Mouse (Mus musculus) forebrain, embryonic 11.5 days (tissue): ENCODE data around the gene Rad51. TPM values are rescaled to one million over a fixed set of nuclear protein-coding genes. Genes with fewer than 3 reads are reported as not detected.

Experiments used
- ATAC-seq: fragments of 200-750 bp; cut with Nextera tagmentation; replicated peaks from 2 replicates; pipeline ENCODE4 v1.8.0; 2017; ENCODE audit warnings: moderate TSS enrichment; ENCODE audit not compliant: low FRiP score
- DNase-seq: peaks from one replicate; pipeline ENCODE4 v3.0.0-alpha.2; 2017; ENCODE audit warnings: low spot score
- H3K27ac ChIP-seq: fragments of 300-500 bp; sonication (generic); 2 replicates; pipeline ENCODE4 v1.5.1; 2014; ENCODE audit warnings: low read depth, low read length
- H3K27me3 ChIP-seq: fragments of 300-500 bp; sonication (generic); 2 replicates; pipeline ENCODE4 v1.6.1; 2014; ENCODE audit warnings: mild to moderate bottlenecking, low read length, mixed read lengths; ENCODE audit not compliant: control insufficient read depth, insufficient read depth
- H3K36me3 ChIP-seq: fragments of 300-500 bp; sonication (generic); 2 replicates; pipeline ENCODE4 v1.6.1; 2014; ENCODE audit warnings: mild to moderate bottlenecking, low read length, moderate library complexity, mixed read lengths; ENCODE audit not compliant: control insufficient read depth, insufficient read depth
- H3K4me1 ChIP-seq: fragments of 300-500 bp; sonication (generic); replicated peaks from 2 replicates; pipeline ENCODE4 v1.6.1; 2014; ENCODE audit warnings: low read length, mixed read lengths; ENCODE audit not compliant: control insufficient read depth, insufficient read depth
- H3K4me2 ChIP-seq: fragments of 300-500 bp; sonication (generic); 2 replicates; pipeline ENCODE4 v1.6.1; 2014; ENCODE audit warnings: low read depth, mild to moderate bottlenecking, low read length, moderate library complexity, mixed read lengths; ENCODE audit not compliant: severe bottlenecking
- H3K4me3 ChIP-seq: fragments of 300-500 bp; sonication (generic); 2 replicates; pipeline ENCODE4 v1.5.1; 2014; ENCODE audit warnings: low read depth, low read length
- H3K9ac ChIP-seq: fragments of 300-500 bp; sonication (generic); 2 replicates; pipeline ENCODE4 v1.6.1; 2014; ENCODE audit warnings: low read length
- H3K9me3 ChIP-seq: fragments of 300-500 bp; sonication (generic); 2 replicates; pipeline ENCODE4 v1.6.1; 2016; ENCODE audit warnings: low read length, mixed read lengths; ENCODE audit not compliant: control insufficient read depth
- WGBS: fragments of 180-500 bp; shearing (Covaris S2); extraction: QIAGEN DNeasy Blood & Tissue Kit; methylation state at CpG from one replicate; pipeline ENCODE4 v1.1.7; 2014; 5-methylcytosine and 5-hydroxymethylcytosine counted together
- polyA plus RNA-seq: library from polyadenylated mRNA; unstranded; fragments of >200 nt; fragmentation: Nextera tagmentation; extraction: Ambion mirVana; gene quantifications from 2 replicates; pipeline ENCODE4 v1.2.1, GENCODE M21; 2014

Rad51 gene
- polyA plus RNA-seq, 1 experiment from 2014 or later = 84.2 TPM

DNA sequence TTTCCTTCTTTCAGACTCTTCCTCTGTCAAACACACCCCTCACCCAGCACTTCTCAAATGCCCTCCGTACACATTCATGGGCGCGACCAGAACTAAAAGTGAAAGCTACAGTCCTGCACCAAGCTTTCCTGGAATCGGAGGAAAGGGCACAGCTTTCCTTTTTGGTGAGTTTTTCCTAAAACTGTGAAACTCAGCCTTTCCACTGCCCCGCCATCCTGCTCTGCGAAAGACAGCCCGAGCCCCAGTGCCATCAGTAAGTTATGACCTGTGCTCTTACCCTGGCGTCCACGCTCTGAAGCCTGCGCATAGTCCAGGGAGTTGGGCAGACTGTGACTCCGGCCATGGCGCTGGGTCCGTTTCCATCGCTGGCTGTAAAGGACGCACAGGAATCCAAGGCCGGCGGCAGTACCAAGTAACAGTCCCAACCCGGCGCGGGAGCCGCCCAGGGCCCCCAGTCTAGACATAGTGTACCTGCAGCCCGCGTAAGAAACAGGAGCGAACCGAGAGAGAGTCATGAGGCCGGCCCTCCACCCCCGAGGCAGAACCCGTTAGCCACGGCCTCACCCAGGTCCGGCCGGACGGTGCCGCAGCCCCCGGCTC is 43.6 kb downstream of the Rad51 start:
- WGBS = 7% methylated on average over 34 of the region's 34 CpGs
- H3K36me3 ChIP-seq = no peaks in the 10 kb centered on the region; the same call in 1 of the 2 replicates
- DNase-seq = peak; percentile 59

DNA sequence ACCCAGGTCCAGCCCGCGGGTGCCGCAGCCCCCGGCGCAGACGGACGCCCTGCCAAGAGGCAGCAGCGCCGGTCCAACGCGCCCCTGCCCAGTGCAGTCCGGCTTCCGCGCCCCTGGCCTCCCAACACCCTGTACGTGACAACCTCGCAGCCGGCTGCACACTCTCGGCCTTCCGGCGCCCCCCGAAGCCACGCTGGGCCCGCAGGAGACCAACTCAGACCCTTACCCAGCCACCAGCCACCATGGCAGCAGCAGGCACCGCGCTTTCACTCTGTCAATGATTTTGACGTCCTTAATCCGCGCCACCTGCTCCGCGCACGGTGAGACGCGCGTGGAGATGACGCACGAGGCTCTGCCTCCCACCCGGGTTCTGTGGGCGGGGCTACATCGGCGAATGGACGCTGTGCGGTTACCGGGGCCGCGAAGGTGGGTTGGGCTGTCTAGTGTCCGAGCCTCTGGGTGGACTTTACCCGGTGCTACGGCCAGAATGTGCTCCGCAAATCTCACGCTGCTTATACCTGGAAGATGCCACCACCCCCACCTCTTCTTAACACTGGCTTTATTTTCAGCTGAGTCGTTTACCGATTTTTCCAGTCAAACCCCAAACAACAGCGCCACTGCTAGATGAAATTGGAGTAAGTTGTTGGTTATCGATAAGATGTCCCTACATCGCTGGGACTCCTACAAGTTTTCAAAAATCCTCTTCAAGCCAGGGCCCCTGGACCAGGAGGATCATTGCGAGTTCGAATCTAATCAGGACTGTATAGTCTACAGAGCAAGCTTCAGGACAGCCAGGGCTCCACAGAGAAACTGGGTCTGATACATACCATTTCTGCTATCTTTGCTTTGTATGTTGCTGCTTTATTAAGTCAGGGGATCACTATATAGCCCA is 44.3 kb downstream of the Rad51 start, which contains the start of gene Rmdn3:
Gene Rmdn3, minus strand, starts transcription at position 354 of the 892 bp plus-strand sequence.
- H3K9ac ChIP-seq = peak within 1 kb of the TSS; percentile 90
- peak within 1 kb of the TSS; percentile 47; the same call in 1 of the 2 replicates for H3K27ac ChIP-seq
- no peaks in the 10 kb centered on the region for H3K9me3 ChIP-seq
- DNase-seq = peak; percentile 96
- H3K4me2 ChIP-seq = peak within 1 kb of the TSS; percentile 77
- ATAC-seq = peak; percentile 90
- H3K27me3 ChIP-seq = no peaks in the 10 kb centered on the region
- no peaks in the 10 kb centered on the region; the same call in 1 of the 2 replicates for H3K36me3 ChIP-seq
- under 1% methylated on average over 50 of the region's 57 CpGs for WGBS
- peak within 1 kb of the TSS; percentile 98 for H3K4me3 ChIP-seq
- H3K4me1 ChIP-seq = peaks cover 15% of the 10 kb centered on the region; the same call in 1 of the 2 replicates

More for the DNA sequence above, 43.6 kb downstream of the Rad51 start:
- 0 out of 2 replicates have a peak, but pooled peaks have one; percentile 6 for ATAC-seq
- Histone ChIP-seq H3K4me2 (peak overlapping the region; percentile 77), H3K4me1 (peaks cover 14% of the 10 kb centered on the region; the same call in 1 of the 2 replicates), H3K9ac (peak overlapping the region; percentile 90), H3K27me3 (no peaks in the 10 kb centered on the region), H3K9me3 (no peaks in the 10 kb centered on the region), H3K4me3 (peak overlapping the region; percentile 98), H3K27ac (no peak overlapping the region)

DNA sequence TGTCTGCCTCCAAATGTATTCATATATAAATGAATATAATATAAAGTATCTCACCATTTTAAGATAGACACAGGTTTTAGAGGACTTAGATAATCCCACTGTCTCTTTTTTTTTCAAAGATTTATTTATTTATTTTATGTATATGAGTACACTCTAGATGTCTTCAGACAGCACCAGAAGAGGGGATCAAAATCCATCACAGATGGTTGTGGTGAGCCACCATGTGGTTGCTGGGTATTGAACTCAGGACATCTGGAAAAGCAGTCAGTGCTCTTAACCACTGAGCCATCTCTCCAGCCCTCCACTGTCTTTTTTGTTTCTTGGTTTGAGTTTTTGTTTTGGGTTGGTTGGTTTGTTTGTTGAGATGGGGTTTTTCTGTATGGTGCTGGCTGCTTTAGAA is 45.2 kb downstream of the Rad51 start:
- no peaks in the 10 kb centered on the region for H3K36me3 ChIP-seq
- H3K27me3 ChIP-seq = no peaks in the 10 kb centered on the region
- no peak overlapping the region for H3K9ac ChIP-seq
- no peak for DNase-seq
- H3K27ac ChIP-seq = no peak overlapping the region
- H3K9me3 ChIP-seq = no peaks in the 10 kb centered on the region
- no peak overlapping the region for H3K4me3 ChIP-seq
- H3K4me2 ChIP-seq = no peak overlapping the region
- ATAC-seq = no peak
- H3K4me1 ChIP-seq = peaks cover 15% of the 10 kb centered on the region; the same call in 1 of the 2 replicates

DNA sequence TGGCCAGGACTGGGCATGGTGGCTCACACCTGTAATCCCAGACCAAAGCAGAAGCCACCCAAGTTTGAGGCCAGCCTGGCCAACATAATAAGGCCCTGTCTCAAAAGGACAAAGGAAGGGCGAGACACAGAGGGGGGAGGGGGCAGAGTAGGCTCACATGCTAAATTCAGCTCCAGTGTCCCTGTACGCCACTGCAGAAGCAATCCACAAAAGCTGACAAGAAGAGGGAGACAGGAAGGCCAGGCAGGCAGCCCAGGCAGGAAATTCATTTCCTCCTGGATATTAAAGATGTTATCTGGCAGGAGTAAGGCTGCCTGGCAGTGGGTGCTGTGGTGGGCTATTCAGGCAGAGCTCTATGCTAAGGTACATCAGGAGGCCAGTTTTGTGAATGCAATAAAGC is 48.7 kb downstream of the Rad51 start:
- Histone ChIP-seq H3K36me3 (no peaks in the 10 kb centered on the region), H3K27me3 (peaks cover 5% of the 10 kb centered on the region; the same call in 1 of the 2 replicates), H3K4me3 (no peak overlapping the region), H3K4me1 (0 out of 2 replicates have a peak, but pooled peaks cover 6% of the 10 kb centered on the region), H3K27ac (no peak overlapping the region), H3K9ac (no peak overlapping the region), H3K4me2 (no peak overlapping the region), H3K9me3 (no peaks in the 10 kb centered on the region)
- no peak for ATAC-seq
- 26% methylated on average over 2 of the region's 2 CpGs for WGBS
- DNase-seq = no peak

DNA sequence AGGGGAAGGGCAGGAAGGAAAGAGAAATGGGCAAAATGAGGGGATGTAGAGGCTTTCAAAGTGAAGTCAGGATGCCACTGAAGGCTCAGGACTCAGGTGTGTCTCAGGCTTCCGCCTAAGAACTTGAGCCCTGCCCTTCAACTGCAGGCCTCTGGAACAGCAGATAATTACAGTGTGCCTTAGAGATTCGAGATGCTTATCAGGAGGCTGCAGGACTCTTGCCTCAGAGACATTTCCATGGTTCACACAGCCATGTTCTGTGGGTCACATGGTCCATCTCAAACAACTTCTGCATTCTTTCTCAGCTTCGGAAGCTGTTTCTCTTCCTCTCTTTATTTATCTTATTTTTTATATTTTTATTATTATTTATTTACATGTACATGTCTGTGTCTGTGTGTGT is 50.5 kb downstream of the Rad51 start:
- peaks cover 19% of the 10 kb centered on the region for H3K27me3 ChIP-seq
- no peak overlapping the region for H3K9ac ChIP-seq
- no peak overlapping the region for H3K4me2 ChIP-seq
- DNase-seq (no peak), ATAC-seq (no peak)
- no peaks in the 10 kb centered on the region for H3K36me3 ChIP-seq
- WGBS = 77% methylated on average over 3 of the region's 3 CpGs
- no peak overlapping the region for H3K27ac ChIP-seq
- no peak overlapping the region for H3K4me3 ChIP-seq
- peaks cover 14% of the 10 kb centered on the region; the same call in 1 of the 2 replicates for H3K4me1 ChIP-seq
- H3K9me3 ChIP-seq = no peaks in the 10 kb centered on the region

DNA sequence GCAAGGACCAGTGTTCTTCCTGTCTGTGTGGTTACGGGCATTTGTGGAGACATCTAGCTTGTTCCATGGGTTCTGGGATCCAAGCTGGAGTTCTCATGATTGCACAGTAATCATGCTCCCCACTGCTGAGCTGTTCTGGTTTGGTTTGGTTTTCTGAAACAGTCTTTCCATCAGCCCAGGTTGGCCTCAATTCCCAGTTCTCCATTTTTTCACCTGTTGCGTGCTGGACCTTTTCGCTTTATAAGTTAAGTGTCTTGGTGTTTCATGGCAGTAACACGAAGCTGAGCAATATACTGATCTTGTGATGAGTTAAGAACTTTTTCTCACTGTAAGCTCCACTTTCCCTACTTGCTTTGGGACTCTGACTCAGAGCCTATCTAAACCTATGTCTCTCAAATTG is 51.4 kb downstream of the Rad51 start:
- H3K9me3 ChIP-seq = no peaks in the 10 kb centered on the region
- H3K9ac ChIP-seq = no peak overlapping the region
- no peaks in the 10 kb centered on the region for H3K36me3 ChIP-seq
- H3K4me2 ChIP-seq = no peak overlapping the region
- H3K4me3 ChIP-seq = no peak overlapping the region
- H3K27me3 ChIP-seq = peaks cover 20% of the 10 kb centered on the region
- no peak for ATAC-seq
- WGBS = 85% methylated on average over 4 of the region's 4 CpGs
- H3K4me1 ChIP-seq = peaks cover 14% of the 10 kb centered on the region; the same call in 1 of the 2 replicates
- no peak for DNase-seq
- no peak overlapping the region for H3K27ac ChIP-seq

DNA sequence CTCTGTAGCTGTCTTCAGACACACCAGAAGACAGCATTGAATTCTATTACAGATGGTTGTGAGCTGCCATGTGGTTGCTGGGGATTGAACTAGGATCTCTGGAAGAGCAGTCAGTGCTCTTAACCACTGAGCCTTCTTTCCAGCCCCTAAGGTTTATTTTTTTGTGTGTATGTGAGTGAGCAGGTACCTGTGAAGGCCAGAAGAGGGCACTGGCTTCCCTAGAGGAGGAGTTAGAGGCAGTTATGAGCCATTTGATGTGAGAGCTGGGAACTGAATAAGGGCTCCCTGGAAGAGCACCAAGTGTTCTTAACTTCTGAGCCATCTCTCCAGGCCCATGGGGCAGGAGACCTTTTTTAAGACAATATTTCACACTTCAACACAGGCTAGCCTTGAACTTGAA is 52.8 kb downstream of the Rad51 start:
- no peaks in the 10 kb centered on the region for H3K9me3 ChIP-seq
- H3K4me3 ChIP-seq = no peak overlapping the region
- peaks cover 14% of the 10 kb centered on the region; the same call in 1 of the 2 replicates for H3K4me1 ChIP-seq
- DNase-seq (no peak), ATAC-seq (no peak)
- H3K27me3 ChIP-seq = peaks cover 20% of the 10 kb centered on the region
- H3K36me3 ChIP-seq = no peaks in the 10 kb centered on the region
- H3K9ac ChIP-seq = no peak overlapping the region
- no peak overlapping the region for H3K27ac ChIP-seq
- H3K4me2 ChIP-seq = no peak overlapping the region

DNA sequence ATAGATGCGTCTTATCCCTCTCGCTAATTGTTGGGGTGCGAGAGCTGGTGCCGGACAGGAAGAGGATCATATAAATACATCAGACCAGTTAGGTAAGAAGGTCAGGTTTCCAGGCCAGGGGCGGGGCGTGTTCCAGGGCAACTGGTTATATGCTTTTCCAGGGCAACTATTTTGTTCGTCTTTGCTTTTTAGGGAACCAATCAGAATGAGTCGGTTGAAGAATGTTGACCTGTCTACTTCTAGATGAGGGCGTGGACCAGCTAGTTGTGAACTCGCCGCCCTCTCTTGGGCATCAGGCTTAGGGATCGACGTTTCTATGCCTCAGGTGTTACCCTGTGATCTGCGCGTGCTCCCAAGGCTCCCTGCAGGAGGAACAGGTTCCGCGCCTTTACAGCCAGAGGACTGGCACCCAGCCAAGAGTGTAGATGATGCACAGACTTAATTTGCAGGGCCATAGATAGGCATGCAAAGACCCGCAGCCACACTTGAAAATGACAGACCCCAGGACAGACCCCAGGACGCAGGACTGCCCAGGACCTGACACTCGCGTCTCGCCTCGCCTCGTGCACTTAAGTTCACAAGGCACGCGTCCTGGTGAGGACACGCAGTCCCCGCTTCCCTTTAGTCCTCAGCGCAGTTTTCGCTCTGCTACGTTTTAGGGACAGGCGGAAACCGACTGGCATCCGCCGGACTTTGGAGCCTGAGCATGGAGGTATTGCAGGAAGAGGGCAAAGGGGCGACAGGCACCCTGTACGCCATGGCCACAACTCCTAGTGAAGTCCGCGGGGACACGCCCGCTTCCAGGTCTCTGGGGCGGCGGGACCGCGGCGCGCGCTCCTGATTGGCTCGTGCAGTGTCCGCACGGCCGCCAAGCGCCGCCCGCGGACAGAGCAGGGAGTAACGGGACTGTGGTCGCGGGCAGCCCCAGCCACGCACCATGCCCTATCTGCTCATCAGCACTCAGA is 54.6 kb downstream of the Rad51 start, which contains the start of gene Gchfr:
Gene Gchfr, plus strand, starts transcription at position 873 of the 965 bp plus-strand sequence.
- Histone ChIP-seq H3K27ac (no peak within 1 kb of the TSS), H3K36me3 (no peaks in the 10 kb centered on the region), H3K4me3 (peak within 1 kb of the TSS; percentile 46), H3K4me1 (peaks cover 11% of the 10 kb centered on the region; the same call in 1 of the 2 replicates), H3K9me3 (no peaks in the 10 kb centered on the region), H3K27me3 (peaks cover 20% of the 10 kb centered on the region), H3K9ac (peak within 1 kb of the TSS; percentile 41), H3K4me2 (peak within 1 kb of the TSS; percentile 98)
- ATAC-seq (peak; percentile 87), DNase-seq (peak; percentile 81)
- under 1% methylated on average over 60 of the region's 60 CpGs for WGBS
